ENCODE assay signal across 16 mouse cellular contexts in genomic region chr12:77303367-77303766, GRCm38 (mm10).
"Had no signal": no experiment of that assay in that cellular context is flagged by ENCODE, and none has a peak within 500 bp of the region (broad histone marks: within the 10 kb centered on the region; RNA-seq: fewer than 3 reads in every experiment).

No protein-coding gene starts in this region.

- H3K9ac ChIP-seq: midbrain, embryonic 12.5 days; neural tube, embryonic 13.5 days; neural tube, embryonic 15.5 days; stomach, embryonic 15.5 days had no signal

- H3K4me3 ChIP-seq: midbrain, embryonic 10.5 days; midbrain, embryonic 12.5 days; myocyte; neural tube, embryonic 13.5 days; neural tube, embryonic 15.5 days; stomach, embryonic 15.5 days had no signal

- H3K9me3 ChIP-seq: midbrain, embryonic 10.5 days; midbrain, embryonic 12.5 days; neural tube, embryonic 13.5 days; neural tube, embryonic 15.5 days; stomach, embryonic 15.5 days had no signal

- H3K36me3 ChIP-seq: midbrain, embryonic 10.5 days; midbrain, embryonic 12.5 days; neural tube, embryonic 13.5 days; neural tube, embryonic 15.5 days; stomach, embryonic 15.5 days had no signal

- H3K4me2 ChIP-seq: midbrain, embryonic 12.5 days; neural tube, embryonic 13.5 days; neural tube, embryonic 15.5 days; stomach, embryonic 15.5 days had no signal

- H3K27me3 ChIP-seq: midbrain, embryonic 12.5 days; neural tube, embryonic 13.5 days; neural tube, embryonic 15.5 days; stomach, embryonic 15.5 days had no signal

- ATAC-seq: midbrain, embryonic 16.5 days had no signal

- DNase-seq: lung, adult 2 months; lung, postnatal 10 days; lung, postnatal 4 days; midbrain, embryonic 14.5 days; right cerebral cortex, postnatal 14 days; thymus, adult 2 months; thymus, postnatal 25 days; thymus, postnatal 4 days had no signal

- H3K27ac ChIP-seq: midbrain, embryonic 10.5 days; midbrain, embryonic 12.5 days; neural tube, embryonic 13.5 days; neural tube, embryonic 15.5 days; stomach, embryonic 15.5 days; stomach, postnatal 0 days had no signal

- H3K4me1 ChIP-seq: midbrain, embryonic 12.5 days; neural tube, embryonic 15.5 days; stomach, embryonic 15.5 days had no signal
